Mouse (Mus musculus) kidney, embryonic 16.5 days (tissue): ENCODE measurements at regions not wholly inside any gene's neighbourhood (a gene's known extent, or its start where the extent isn't known, plus 50 kb on each side); places are given as distances from the start of the nearest gene placed in this dataset.

ENCODE experiments used
- ATAC-seq: fragments of 200-750 bp; cut with Nextera tagmentation; 2 replicates; pipeline ENCODE4 v1.8.0; 2017; ENCODE audit warnings: moderate TSS enrichment; ENCODE audit not compliant: low FRiP score, low TSS enrichment
- H3K27ac ChIP-seq: fragments of 300-500 bp; sonication (generic); 2 replicates; pipeline ENCODE4 v1.5.1; 2014; ENCODE audit warnings: low read length
- H3K27me3 ChIP-seq: fragments of 300-500 bp; sonication (generic); 2 replicates; pipeline ENCODE4 v1.6.1; 2014; ENCODE audit warnings: low read length, control low read depth, mixed read lengths; ENCODE audit not compliant: insufficient read depth
- H3K36me3 ChIP-seq: fragments of 300-500 bp; sonication (generic); 2 replicates; pipeline ENCODE4 v1.6.1; 2014; ENCODE audit warnings: low read length, control low read depth, mixed read lengths; ENCODE audit not compliant: insufficient read depth
- H3K4me1 ChIP-seq: fragments of 300-500 bp; sonication (generic); 2 replicates; pipeline ENCODE4 v1.6.1; 2014; ENCODE audit warnings: low read length, control low read depth, mixed read lengths; ENCODE audit not compliant: insufficient read depth
- H3K4me2 ChIP-seq: fragments of 300-500 bp; sonication (generic); replicated peaks from 2 replicates; pipeline ENCODE4 v1.6.1; 2014; ENCODE audit warnings: low read depth, low read length
- H3K4me3 ChIP-seq: fragments of 300-500 bp; sonication (generic); 2 replicates; pipeline ENCODE4 v1.5.1; 2014; ENCODE audit warnings: mild to moderate bottlenecking, low read length
- H3K9ac ChIP-seq: fragments of 300-500 bp; sonication (generic); replicated peaks from 2 replicates; pipeline ENCODE4 v1.6.1; 2014; ENCODE audit warnings: low read length
- H3K9me3 ChIP-seq: fragments of 300-500 bp; sonication (generic); 2 replicates; pipeline ENCODE4 v1.6.1; 2016; ENCODE audit warnings: low read length, control low read depth
- WGBS: fragments of 180-500 bp; shearing (Covaris S2); extraction: QIAGEN DNeasy Blood & Tissue Kit; methylation state at CpG from one replicate; pipeline ENCODE4 v1.1.7; 2014; 5-methylcytosine and 5-hydroxymethylcytosine counted together

- Histone ChIP-seq H3K27ac (no peak overlapping the region), H3K27me3 (no peaks in the 10 kb centered on the region), H3K4me2 (no peak overlapping the region), H3K36me3 (no peaks in the 10 kb centered on the region), H3K4me3 (no peak overlapping the region), H3K4me1 (no peaks in the 10 kb centered on the region), H3K9me3 (no peaks in the 10 kb centered on the region), H3K9ac (no peak overlapping the region)
- no peak for ATAC-seq
- 79% methylated on average over 2 of the region's 2 CpGs for WGBS
Observed at GRCm38 (mm10) chr8:31377698-31378334, 2050.7 kb upstream of the 5930422O12Rik start.

GRCm38 (mm10) chr8:31404811-31405210 lies 2023.7 kb upstream of the 5930422O12Rik start:
- 81% methylated on average over 3 of the region's 3 CpGs for WGBS
- no peak for ATAC-seq
- Histone ChIP-seq H3K27me3 (no peaks in the 10 kb centered on the region), H3K4me1 (no peaks in the 10 kb centered on the region), H3K9ac (no peak overlapping the region), H3K4me3 (no peak overlapping the region), H3K4me2 (no peak overlapping the region), H3K27ac (no peak overlapping the region), H3K36me3 (no peaks in the 10 kb centered on the region), H3K9me3 (no peaks in the 10 kb centered on the region)

- WGBS = 63% methylated on average over 3 of the region's 3 CpGs
- Histone ChIP-seq H3K4me1 (no peaks in the 10 kb centered on the region), H3K4me2 (no peak overlapping the region), H3K9ac (no peak overlapping the region), H3K4me3 (no peak overlapping the region), H3K36me3 (no peaks in the 10 kb centered on the region), H3K27me3 (no peaks in the 10 kb centered on the region), H3K9me3 (no peaks in the 10 kb centered on the region), H3K27ac (no peak overlapping the region)
- ATAC-seq = no peak
Observed at GRCm38 (mm10) chr8:31422241-31422640, 2006.3 kb upstream of the 5930422O12Rik start.

GRCm38 (mm10) chr8:31427706-31428105 lies 2000.8 kb upstream of the 5930422O12Rik start:
- Histone ChIP-seq H3K36me3 (no peaks in the 10 kb centered on the region), H3K27ac (no peak overlapping the region), H3K4me1 (no peaks in the 10 kb centered on the region), H3K27me3 (no peaks in the 10 kb centered on the region), H3K4me3 (no peak overlapping the region), H3K9me3 (no peaks in the 10 kb centered on the region), H3K9ac (no peak overlapping the region), H3K4me2 (no peak overlapping the region)
- WGBS = 87% methylated on average over 4 of the region's 4 CpGs
- ATAC-seq = no peak

GRCm38 (mm10) chr8:31436445-31437191 lies 1991.9 kb upstream of the 5930422O12Rik start:
- Histone ChIP-seq H3K4me2 (no peak overlapping the region), H3K9me3 (no peaks in the 10 kb centered on the region), H3K27me3 (no peaks in the 10 kb centered on the region), H3K4me3 (no peak overlapping the region), H3K9ac (no peak overlapping the region), H3K36me3 (no peaks in the 10 kb centered on the region), H3K27ac (no peak overlapping the region), H3K4me1 (no peaks in the 10 kb centered on the region)
- WGBS = 86% methylated on average over 10 of the region's 10 CpGs
- ATAC-seq = no peak

GRCm38 (mm10) chr8:31444834-31445233 lies 1983.7 kb upstream of the 5930422O12Rik start:
- Histone ChIP-seq H3K9me3 (no peaks in the 10 kb centered on the region), H3K4me3 (no peak overlapping the region), H3K36me3 (no peaks in the 10 kb centered on the region), H3K9ac (no peak overlapping the region), H3K4me2 (no peak overlapping the region), H3K4me1 (no peaks in the 10 kb centered on the region), H3K27ac (no peak overlapping the region), H3K27me3 (no peaks in the 10 kb centered on the region)
- no peak for ATAC-seq
- WGBS = 32% methylated on average over 1 of the region's 1 CpGs

GRCm38 (mm10) chr8:31447984-31448383 lies 1980.5 kb upstream of the 5930422O12Rik start:
- Histone ChIP-seq H3K4me3 (no peak overlapping the region), H3K27ac (no peak overlapping the region), H3K36me3 (no peaks in the 10 kb centered on the region), H3K27me3 (no peaks in the 10 kb centered on the region), H3K4me1 (no peaks in the 10 kb centered on the region), H3K9me3 (no peaks in the 10 kb centered on the region), H3K4me2 (no peak overlapping the region), H3K9ac (no peak overlapping the region)
- no peak for ATAC-seq
- 82% methylated on average over 2 of the region's 2 CpGs for WGBS

GRCm38 (mm10) chr8:31454736-31455391 lies 1973.6 kb upstream of the 5930422O12Rik start:
- Histone ChIP-seq H3K9ac (no peak overlapping the region), H3K4me1 (no peaks in the 10 kb centered on the region), H3K4me3 (no peak overlapping the region), H3K36me3 (no peaks in the 10 kb centered on the region), H3K27me3 (no peaks in the 10 kb centered on the region), H3K9me3 (no peaks in the 10 kb centered on the region), H3K4me2 (no peak overlapping the region), H3K27ac (no peak overlapping the region)
- no peak for ATAC-seq
- WGBS = 58% methylated on average over 16 of the region's 16 CpGs

- no peaks in the 10 kb centered on the region for H3K4me1 ChIP-seq
- H3K9me3 ChIP-seq = no peaks in the 10 kb centered on the region
- H3K4me2 ChIP-seq = no peak overlapping the region
- no peak overlapping the region for H3K9ac ChIP-seq
- no peak overlapping the region for H3K4me3 ChIP-seq
- H3K27ac ChIP-seq = no peak overlapping the region
- H3K36me3 ChIP-seq = no peaks in the 10 kb centered on the region
- 86% methylated on average over 3 of the region's 3 CpGs for WGBS
- ATAC-seq = no peak
- no peaks in the 10 kb centered on the region for H3K27me3 ChIP-seq
Observed at GRCm38 (mm10) chr8:31460349-31460748, 1968.2 kb upstream of the 5930422O12Rik start.
